Mouse (Mus musculus): ENCODE measurements around the gene Pfn1.
A peak's percentile ranks its signal among the peaks of the same experiment; 100 is the strongest.

DNA sequence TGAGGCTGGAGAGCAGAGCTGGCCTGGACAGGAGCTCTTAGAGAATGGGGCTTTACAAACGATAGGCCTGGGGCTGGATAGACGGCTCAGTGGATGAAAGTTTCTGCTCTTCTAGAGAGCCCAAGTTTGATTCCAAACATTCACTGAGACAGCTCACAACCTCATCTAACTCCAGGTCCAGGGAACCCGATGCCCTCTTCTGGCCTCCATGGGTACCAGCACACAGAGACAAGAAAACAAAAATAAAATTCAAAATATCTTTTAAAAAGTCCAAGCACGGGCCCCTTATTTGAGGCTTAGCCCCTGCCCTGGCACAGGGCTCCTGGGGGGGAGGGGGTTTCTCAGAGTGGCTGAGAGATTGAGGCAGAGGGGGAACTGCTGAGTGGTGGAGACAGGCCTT lies 43.7 kb downstream of the Pfn1 start:
- TF ChIP-seq POLR2A (IDR thresholded peaks at IDR 0.05; ENCODE audit: borderline replicate concordance, control insufficient read depth, low read depth, low read length) (no peak), CTCF (IDR thresholded peaks at IDR 0.05; ENCODE audit: control insufficient read depth, insufficient read depth, low read length) (0 out of 2 replicates have a peak, but pooled peaks have one; percentile 4)
